Mouse (Mus musculus) hematopoietic stem cell, adult 5-6 weeks (primary cell): Measurements from ENCODE around the gene Amotl1. TPM values are rescaled to one million over a fixed set of nuclear protein-coding genes. Genes with fewer than 3 reads are reported as not detected.
A peak's percentile ranks its signal among the peaks of the same experiment; 100 is the strongest.

Source experiments
- ATAC-seq, 2 experiments: fragments of 125-278 bp in 1 of 2; replicated peaks in 1 of 2; 2 replicates each; pipeline ENCODE4 v1.8.0; 2016 to 2017; ENCODE audit warnings: inconsistent platforms in 2 of 2, mild to moderate bottlenecking in 2 of 2, moderate number of reproducible peaks in 2 of 2, low read depth in 1 of 2, moderate TSS enrichment in 1 of 2; ENCODE audit not compliant: low FRiP score in 2 of 2, poor library complexity in 2 of 2, severe bottlenecking in 2 of 2, insufficient read depth in 1 of 2, low TSS enrichment in 1 of 2
- total RNA-seq: library from RNA; stranded (forward); fragments of 172-1452, 232-1000 nt; gene quantifications from 2 replicates; pipeline ENCODE4 v1.2.3, GENCODE M21; 2017

The Amotl1 gene
- total RNA-seq, 1 experiment from 2014 or later, result not detected

- ATAC-seq, result no peak
These were observed 1.8 kb upstream of the Amotl1 start for GRCm38 (mm10) chr9:14646641-14647040.

GRCm38 (mm10) chr9:14646061-14646460, 1.2 kb upstream of the Amotl1 start:
- ATAC-seq, result no peak

DNA sequence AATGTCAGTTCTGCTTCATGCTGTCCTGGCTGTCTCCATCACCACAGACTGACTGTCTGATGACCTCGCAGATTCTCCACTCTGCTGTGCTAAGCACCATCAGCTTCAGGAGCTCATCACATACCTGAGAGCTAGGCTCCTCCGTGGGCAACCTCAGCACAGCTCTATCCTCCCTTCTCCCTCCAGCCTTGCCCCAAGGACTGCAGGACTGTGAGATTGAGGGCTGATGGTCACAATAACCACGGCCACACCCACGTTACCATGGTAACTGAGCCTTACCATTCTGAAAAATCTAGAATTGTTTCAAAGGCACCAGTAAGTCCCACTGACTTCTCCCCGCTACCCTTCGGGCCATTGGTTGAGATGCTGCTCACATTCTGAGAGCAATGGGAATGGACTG, 1.5 kb downstream of the Amotl1 start:
- no peak for ATAC-seq

DNA sequence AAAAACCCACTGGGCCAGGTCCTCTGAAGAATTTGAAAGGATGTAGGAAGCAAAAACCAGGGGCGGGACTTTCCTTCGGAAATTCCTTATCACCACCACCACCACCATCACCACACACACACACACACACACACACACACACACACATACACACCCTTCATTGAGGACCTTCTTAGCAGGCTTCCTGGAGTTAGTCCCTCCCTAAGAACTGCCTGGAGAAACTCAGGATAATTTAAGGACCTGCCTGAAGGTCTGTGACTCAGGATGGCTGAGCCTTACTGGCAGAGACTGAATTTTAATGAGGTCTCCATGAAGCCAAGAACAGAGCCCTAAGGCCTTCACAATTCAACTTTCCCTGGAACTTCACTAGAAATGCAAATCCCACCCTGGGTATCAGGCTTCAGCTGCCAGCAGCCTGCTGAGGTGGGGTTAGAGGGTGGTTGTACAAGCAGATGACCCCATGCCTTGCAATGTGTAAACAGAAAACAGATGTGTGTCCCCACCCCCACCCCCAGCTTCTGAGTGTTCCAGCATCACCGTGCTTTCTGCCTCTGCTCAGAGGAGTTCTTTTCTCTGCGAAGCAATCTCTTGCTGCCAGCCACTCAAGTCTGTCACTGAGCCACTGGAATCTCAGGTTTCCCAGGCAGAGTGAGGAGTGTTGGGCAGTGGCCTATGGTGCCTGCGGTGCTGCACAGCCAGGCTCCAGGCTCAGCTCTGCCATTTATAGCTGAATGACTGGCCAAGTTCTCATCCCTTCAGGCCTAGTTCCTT, 2.4 kb downstream of the Amotl1 start:
- no peak for ATAC-seq

DNA sequence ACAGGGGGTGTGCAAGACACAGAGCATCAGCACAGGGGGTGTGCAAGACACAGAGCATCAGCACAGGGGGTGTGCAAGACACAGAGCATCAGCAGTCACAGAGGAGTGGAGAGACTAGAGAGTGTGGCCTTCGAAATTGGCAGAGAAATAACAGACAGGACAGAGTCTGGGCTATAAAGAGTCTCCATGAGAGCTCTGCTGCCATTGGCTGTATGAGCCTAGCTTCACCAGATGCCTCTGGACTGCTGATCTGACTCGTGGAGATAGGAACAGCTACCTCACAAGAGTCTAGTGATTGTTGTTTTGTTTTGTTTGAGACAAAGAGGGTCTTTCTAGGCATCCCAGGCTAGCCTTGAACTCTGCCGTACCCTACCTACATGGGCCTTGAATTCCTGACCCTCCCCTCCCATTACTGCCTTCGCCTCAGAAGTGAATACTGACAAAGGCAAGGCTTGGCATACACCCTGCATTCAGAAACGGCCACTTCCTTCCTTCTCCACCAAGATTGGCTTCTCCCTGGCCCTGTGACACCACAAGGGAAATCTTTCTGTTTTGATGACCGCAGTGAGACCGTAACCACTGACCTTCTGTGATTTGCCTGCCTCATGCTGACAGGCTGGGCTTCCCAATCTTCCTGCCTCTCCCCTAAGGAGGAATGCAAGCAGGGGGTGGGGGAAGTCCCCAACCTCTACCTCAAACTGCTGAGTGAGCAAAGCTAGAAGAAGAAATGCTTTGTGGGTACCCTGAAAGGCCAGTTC, 3.4 kb downstream of the Amotl1 start:
- peak; percentile 91 to 97 for ATAC-seq

DNA sequence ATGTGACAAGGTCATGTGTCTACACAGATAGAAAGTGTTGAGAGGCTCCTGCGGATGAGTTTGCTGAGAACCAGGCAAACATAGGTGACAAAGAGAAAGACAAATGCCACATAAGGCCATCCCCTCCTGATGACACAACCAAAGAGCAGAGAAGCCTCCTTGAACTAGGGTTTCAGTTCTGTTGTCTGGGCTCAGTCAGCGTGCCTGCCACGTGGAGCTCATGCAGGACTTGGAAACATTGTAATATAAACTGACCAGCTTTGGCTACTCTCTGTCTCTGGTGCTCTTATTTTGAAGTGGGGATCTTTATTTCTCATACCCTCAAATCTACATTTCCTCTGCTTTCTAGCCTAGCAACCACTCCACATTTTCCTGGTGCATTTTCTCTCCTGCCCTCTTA, 8.6 kb downstream of the Amotl1 start:
- no peak for ATAC-seq

GRCm38 (mm10) chr9:14635551-14635950, 9.3 kb downstream of the Amotl1 start:
- no peak for ATAC-seq

GRCm38 (mm10) chr9:14634155-14634554, 10.7 kb downstream of the Amotl1 start:
- ATAC-seq, result no peak; a peak in 1 of 4 replicates

- ATAC-seq, result no peak
These were observed 12.3 kb downstream of the Amotl1 start for GRCm38 (mm10) chr9:14632365-14633163.

GRCm38 (mm10) chr9:14631729-14632128, 13.1 kb downstream of the Amotl1 start:
- no peak for ATAC-seq

- ATAC-seq, result no peak
These were observed 17.3 kb downstream of the Amotl1 start for GRCm38 (mm10) chr9:14627525-14627924.

- ATAC-seq, result no peak
These were observed 18.9 kb downstream of the Amotl1 start for GRCm38 (mm10) chr9:14625961-14626360.

GRCm38 (mm10) chr9:14625024-14625423, 19.8 kb downstream of the Amotl1 start:
- ATAC-seq, result no peak

- ATAC-seq, result no peak
These were observed 20.9 kb downstream of the Amotl1 start for GRCm38 (mm10) chr9:14623928-14624327.

GRCm38 (mm10) chr9:14623250-14623649, 21.6 kb downstream of the Amotl1 start:
- no peak for ATAC-seq

DNA sequence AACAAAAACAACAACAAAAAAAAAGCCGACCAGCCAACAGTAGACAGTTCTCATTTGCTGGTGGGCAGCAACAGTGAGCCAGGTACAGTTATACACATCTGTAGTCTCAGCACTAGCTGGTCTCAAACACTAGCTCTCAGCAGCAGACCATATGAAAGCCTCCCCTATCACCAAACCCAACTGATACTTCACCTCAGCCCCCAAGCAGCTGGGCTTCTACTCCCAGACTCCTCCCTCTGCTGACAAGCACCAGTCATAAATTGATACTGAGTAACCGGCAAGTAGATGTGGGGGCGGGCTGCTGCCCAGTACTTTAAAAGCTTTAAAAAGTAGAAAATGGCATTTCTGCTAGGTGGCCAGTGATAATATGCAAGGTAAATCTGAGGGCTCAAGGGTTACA, 22.0 kb downstream of the Amotl1 start:
- no peak for ATAC-seq

GRCm38 (mm10) chr9:14620107-14620506, 24.7 kb downstream of the Amotl1 start:
- ATAC-seq, result no peak
